ENCODE assay signal across 22 mouse cellular contexts in genomic region chr7:84611609-84612008, GRCm38 (mm10).
"Had no signal": no experiment of that assay in that cellular context is flagged by ENCODE, and none has a peak within 500 bp of the region (broad histone marks: within the 10 kb centered on the region; RNA-seq: fewer than 3 reads in every experiment).

No protein-coding gene starts in this region.

- H3K9me3 ChIP-seq: limb, embryonic 10.5 days; limb, embryonic 13.5 days; liver, embryonic 12.5 days; liver, embryonic 15.5 days; megakaryocyte, embryonic 14.5 days; midbrain, embryonic 10.5 days; neural tube, embryonic 12.5 days; neural tube, embryonic 15.5 days had no signal

- H3K4me2 ChIP-seq: limb, embryonic 13.5 days; liver, embryonic 12.5 days; liver, embryonic 15.5 days; neural tube, embryonic 12.5 days; neural tube, embryonic 15.5 days had no signal

- H3K27ac ChIP-seq: limb, embryonic 10.5 days; limb, embryonic 13.5 days; liver, embryonic 12.5 days; liver, embryonic 15.5 days; midbrain, embryonic 10.5 days; neural tube, embryonic 12.5 days; neural tube, embryonic 15.5 days; stomach, postnatal 0 days had no signal

- DNase-seq: kidney, adult 9 months; kidney, postnatal 14 days; kidney, postnatal 4 days; liver; lung, adult 18-20 months; lung, postnatal 14 days; lung, postnatal 4 days; midbrain, embryonic 14.5 days; retina, postnatal 1 day; right cerebral cortex, postnatal 25 days; thymus, adult 2 months; thymus, postnatal 14 days; thymus, postnatal 4 days had no signal

- H3K9ac ChIP-seq: limb, embryonic 13.5 days; liver, embryonic 12.5 days; liver, embryonic 15.5 days; neural tube, embryonic 12.5 days; neural tube, embryonic 15.5 days had no signal

- ATAC-seq: liver, embryonic 12.5 days had no signal

- H3K27me3 ChIP-seq: limb, embryonic 13.5 days; liver, embryonic 12.5 days; liver, embryonic 15.5 days; megakaryocyte, embryonic 14.5 days; neural tube, embryonic 12.5 days; neural tube, embryonic 15.5 days had no signal

- H3K4me1 ChIP-seq: limb, embryonic 10.5 days; limb, embryonic 13.5 days; neural tube, embryonic 12.5 days; neural tube, embryonic 15.5 days had no signal

- H3K36me3 ChIP-seq: neural tube, embryonic 12.5 days had no signal

- H3K4me3 ChIP-seq: limb, embryonic 10.5 days; limb, embryonic 13.5 days; liver, embryonic 12.5 days; liver, embryonic 15.5 days; midbrain, embryonic 10.5 days; neural tube, embryonic 12.5 days; neural tube, embryonic 15.5 days had no signal
